Mouse (Mus musculus) adrenal gland, postnatal 4 days (tissue): ENCODE data around the gene Iqcf1. TPM values are rescaled to one million over a fixed set of nuclear protein-coding genes. Genes with fewer than 3 reads are reported as not detected.
"Not testable (repeated sequence)": the region's sequence is repeated elsewhere in the genome, so short reads cannot be mapped to it uniquely, and the experiment has no call there.

Experiments used
- DNase-seq, 2 experiments: peaks; one replicate each; pipeline ENCODE4 v3.0.0; 2021 to 2022; ENCODE audit warnings: low spot score in 2 of 2, mixed read lengths in 2 of 2
- total RNA-seq, 2 experiments: library from RNA; stranded (reverse); gene quantifications; 2 replicates each; pipeline ENCODE4 v1.2.3; 2021

Iqcf1 gene
- total RNA-seq, 2 experiments from 2014 or later: not detected

GRCm38 (mm10) chr9:106481676-106482075 lies 18.1 kb upstream of the Iqcf1 start:
- no peak for DNase-seq

GRCm38 (mm10) chr9:106482578-106483115 lies 17.1 kb upstream of the Iqcf1 start:
- DNase-seq: no peak

GRCm38 (mm10) chr9:106483136-106483535 lies 16.6 kb upstream of the Iqcf1 start:
- no peak for DNase-seq

GRCm38 (mm10) chr9:106483606-106484005 lies 16.2 kb upstream of the Iqcf1 start:
- no peak for DNase-seq

GRCm38 (mm10) chr9:106485076-106485475 lies 14.7 kb upstream of the Iqcf1 start:
- DNase-seq: no peak

- not testable (repeated sequence) for DNase-seq
These were observed 12.2 kb upstream of the Iqcf1 start for GRCm38 (mm10) chr9:106487602-106488001.

GRCm38 (mm10) chr9:106501846-106502245 lies 2.1 kb downstream of the Iqcf1 start:
- no peak for DNase-seq

- no peak for DNase-seq
These were observed 4.5 kb downstream of the Iqcf1 start for GRCm38 (mm10) chr9:106504246-106504645.

GRCm38 (mm10) chr9:106509356-106509755 lies 9.6 kb downstream of the Iqcf1 start:
- DNase-seq: no peak

GRCm38 (mm10) chr9:106512729-106513450 lies 13.1 kb downstream of the Iqcf1 start:
- DNase-seq: no peak

GRCm38 (mm10) chr9:106513566-106513965 lies 13.8 kb downstream of the Iqcf1 start:
- no peak for DNase-seq

GRCm38 (mm10) chr9:106514273-106514672 lies 14.5 kb downstream of the Iqcf1 start, which contains the start of gene Iqcf5:
Gene Iqcf5 (plus strand): TSS chr9:106514573.
- DNase-seq: no peak

- no peak for DNase-seq
These were observed 19.7 kb downstream of the Iqcf1 start for GRCm38 (mm10) chr9:106519433-106519832.

GRCm38 (mm10) chr9:106519909-106520308 lies 20.1 kb downstream of the Iqcf1 start:
- DNase-seq: no peak

- DNase-seq: no peak
These were observed 32.1 kb downstream of the Iqcf1 start for GRCm38 (mm10) chr9:106531833-106532232.

GRCm38 (mm10) chr9:106534296-106534695 lies 34.5 kb downstream of the Iqcf1 start:
- DNase-seq: no peak

- DNase-seq: no peak
These were observed 35.2 kb downstream of the Iqcf1 start for GRCm38 (mm10) chr9:106534975-106535374.

Other genes with a start within 250 kb of the Iqcf1 start
- 10 to 100 TPM; 11.3 to 11.6 TPM for gene Poc1a, start 218.9 kb upstream of the Iqcf1 start, total RNA-seq
- 10 to 100 TPM; 25.0 to 25.8 TPM for gene Dusp7, start 131.3 kb upstream of the Iqcf1 start, total RNA-seq
- gene Rpl29, start 70.5 kb upstream of the Iqcf1 start, total RNA-seq: 100 to 1,000 TPM; 607 to 624 TPM
- 10 to 100 TPM; 23.1 to 23.4 TPM for gene Acy1, start 61.6 kb upstream of the Iqcf1 start, total RNA-seq
- 10 to 100 TPM; 43.5 to 44.1 TPM for gene Abhd14b, start 52.5 kb upstream of the Iqcf1 start, total RNA-seq
- 10 to 100 TPM; 29.8 to 30.2 TPM for gene Abhd14a, start 52.3 kb upstream of the Iqcf1 start, total RNA-seq
- gene Pcbp4, start 46.7 kb upstream of the Iqcf1 start, total RNA-seq: 10 to 100 TPM; 59.5 to 63.8 TPM
- gene Gpr62, start 34.0 kb upstream of the Iqcf1 start, total RNA-seq: under 1 TPM; 0.40 to 0.67 TPM
- gene Rrp9, start 24.0 kb upstream of the Iqcf1 start, total RNA-seq: 10 to 100 TPM; 33.4 to 40.7 TPM
- 10 to 100 TPM; 15.8 to 18.1 TPM for gene Parp3, start 23.0 kb upstream of the Iqcf1 start, total RNA-seq
- not detected for gene Iqcf5, start 14.6 kb downstream of the Iqcf1 start, total RNA-seq
- not detected for gene Iqcf3, start 61.7 kb downstream of the Iqcf1 start, total RNA-seq
- not detected for gene Iqcf4, start 71.0 kb downstream of the Iqcf1 start, total RNA-seq
- not detected for gene Iqcf6, start 126.6 kb downstream of the Iqcf1 start, total RNA-seq
- gene Grm2, start 156.1 kb downstream of the Iqcf1 start, total RNA-seq: under 1 TPM in 1 of 2 experiments, not detected in 1; 0.37 TPM
- 10 to 100 TPM; 71.2 to 78.9 TPM for gene Tex264, start 186.0 kb downstream of the Iqcf1 start, total RNA-seq